Mouse (Mus musculus): Measurements from ENCODE around the gene Arhgdig.
"Not testable (repeated sequence)": the region's sequence is repeated elsewhere in the genome, so short reads cannot be mapped to it uniquely, and the experiment has no call there.

Arhgdig gene

DNA sequence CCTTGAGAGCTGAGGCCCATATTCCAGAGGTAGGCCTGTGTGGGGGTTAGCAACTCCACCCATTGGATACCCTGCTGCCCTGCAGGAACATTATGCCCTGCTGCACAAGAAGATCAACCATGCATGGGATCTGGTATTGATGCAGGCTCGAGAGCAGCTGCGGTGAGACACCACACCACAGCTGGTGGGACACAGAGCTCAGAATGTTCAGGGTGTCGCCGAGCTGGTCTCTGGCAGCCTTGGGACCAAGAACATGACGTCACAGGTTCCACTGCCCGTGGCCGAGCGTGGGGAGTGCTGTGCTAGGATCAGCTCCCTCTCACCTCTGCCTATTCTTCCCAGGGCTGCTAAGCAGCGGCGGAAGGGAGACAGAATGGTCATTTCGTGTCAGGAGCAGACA is 2.8 kb downstream of the Arhgdig start:
- no peak for DNase-seq (ENCODE audit: low spot score)

DNA sequence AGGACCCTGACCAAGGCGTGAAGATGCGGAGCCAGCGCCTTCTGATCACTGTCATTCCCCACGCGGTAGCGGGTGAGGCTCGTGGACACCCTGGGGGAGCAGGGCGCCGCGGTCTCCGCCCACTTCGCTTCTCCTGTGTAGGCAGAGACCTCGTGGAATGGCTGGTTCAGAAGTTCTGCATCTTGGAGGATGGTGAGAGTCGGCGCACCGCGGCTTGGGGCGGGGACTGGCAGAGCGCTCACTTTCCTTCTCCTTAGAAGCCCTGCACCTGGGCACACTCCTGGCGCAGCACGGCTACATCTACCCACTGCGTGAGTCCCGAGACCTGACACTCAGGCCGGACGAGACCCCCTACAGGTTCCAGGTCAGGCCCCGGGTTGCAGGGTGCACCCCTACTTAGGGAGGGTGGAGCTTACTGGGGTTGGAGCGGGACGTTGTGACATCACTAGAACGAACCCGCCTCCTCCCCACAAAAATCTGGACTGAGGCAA is 4.2 kb downstream of the Arhgdig start:
- no peak for DNase-seq (ENCODE audit: low spot score)

DNA sequence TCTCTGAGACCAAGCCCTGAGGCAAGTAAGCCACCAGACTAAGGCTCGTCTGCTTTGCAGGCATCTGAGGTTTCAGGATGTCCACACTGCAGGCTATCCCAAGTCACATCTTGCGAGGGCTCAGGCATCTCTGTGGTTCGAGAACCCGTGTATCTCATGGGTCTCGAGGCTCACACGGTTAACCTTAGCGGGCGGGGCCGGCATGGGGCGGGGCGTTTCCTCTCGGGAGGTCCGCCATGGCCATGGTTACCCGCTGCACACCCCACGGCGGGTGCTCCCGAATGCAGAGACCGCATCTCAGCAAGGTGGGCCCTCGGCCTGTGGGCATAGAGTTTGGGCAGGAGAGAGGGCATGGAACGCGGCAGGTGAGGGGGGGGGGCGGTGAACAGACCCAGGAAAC is 4.8 kb downstream of the Arhgdig start, which contains the start of gene Rgs11:
Rgs11 (plus strand) TSS at position 215 of the 400 bp plus-strand sequence.
- DNase-seq (ENCODE audit: low spot score) = no peak

- DNase-seq (ENCODE audit: low spot score) = no peak
These were observed 5.6 kb downstream of the Arhgdig start for GRCm38 (mm10) chr17:26201998-26202397.

DNA sequence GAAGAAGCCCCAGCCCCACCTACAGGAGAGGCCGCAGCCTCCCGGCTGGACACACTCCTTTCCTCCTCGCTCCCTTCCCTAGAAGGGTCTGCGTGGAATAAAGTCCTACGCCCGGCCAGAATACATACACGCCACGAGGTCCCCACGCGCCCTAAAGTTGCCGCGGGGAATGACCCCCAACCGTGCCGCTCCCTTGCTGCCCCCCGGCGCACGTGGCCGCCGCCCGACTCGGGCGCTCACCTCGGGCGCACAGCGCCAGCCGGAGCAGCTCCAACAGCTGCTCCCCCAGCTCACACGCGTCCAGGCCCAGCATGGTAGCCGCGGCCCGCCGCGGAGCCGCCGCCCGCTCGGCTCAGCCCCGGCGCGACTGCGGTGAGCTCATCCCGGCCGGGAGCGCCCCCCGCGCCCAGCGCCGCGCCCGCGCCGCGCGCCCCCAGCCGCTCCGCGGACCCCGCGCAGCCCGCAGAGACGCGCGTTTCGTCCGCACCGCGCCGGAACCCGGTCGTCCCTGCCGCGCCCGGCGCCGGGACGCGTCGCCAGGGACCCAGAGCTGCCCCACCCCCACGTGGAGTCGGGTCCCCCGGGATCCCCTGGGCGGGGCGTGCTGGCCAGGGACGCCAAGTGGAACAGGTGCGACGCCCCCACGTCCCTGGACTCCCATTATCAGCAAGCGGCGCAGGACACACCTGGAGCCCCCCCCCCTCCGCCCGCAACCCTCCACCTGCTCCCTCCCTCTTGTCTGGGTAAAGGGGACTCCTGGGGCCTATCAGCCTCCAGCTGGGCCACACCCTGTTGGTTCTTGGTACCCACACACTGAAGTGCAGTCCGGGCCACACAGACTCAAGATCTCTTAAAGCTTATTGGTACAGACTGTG is 6.5 kb downstream of the Arhgdig start:
- DNase-seq (ENCODE audit: low spot score) = no peak

DNA sequence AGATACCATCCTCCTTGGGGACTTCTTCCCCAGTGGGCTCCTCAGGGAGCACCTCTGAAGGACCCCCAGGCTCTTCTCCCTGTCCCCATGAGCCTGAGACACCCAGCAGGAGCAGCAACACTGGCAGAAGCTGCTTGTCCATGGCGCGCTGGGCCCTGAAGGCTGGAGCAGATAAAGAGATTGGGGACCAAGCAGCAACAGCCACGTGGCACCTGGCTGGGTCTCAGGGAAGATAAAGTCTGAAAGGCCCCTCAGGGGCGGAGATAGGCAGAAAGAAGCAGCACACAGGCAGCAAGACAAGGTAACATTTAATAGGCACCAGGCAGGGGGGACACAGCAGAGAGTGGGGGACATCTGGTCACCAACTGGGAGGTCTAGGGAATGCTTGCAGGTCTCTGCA is 8.7 kb downstream of the Arhgdig start, which contains the start of gene Pdia2:
Pdia2 (minus strand) TSS at position 196 of the 400 bp plus-strand sequence.
- DNase-seq (ENCODE audit: low spot score) = no peak

GRCm38 (mm10) chr17:26192481-26193190 is 14.9 kb downstream of the Arhgdig start:
- DNase-seq (ENCODE audit: low spot score) = no peak

GRCm38 (mm10) chr17:26191486-26191885 is 16.1 kb downstream of the Arhgdig start:
- DNase-seq (ENCODE audit: low spot score) = not testable (repeated sequence)

DNA sequence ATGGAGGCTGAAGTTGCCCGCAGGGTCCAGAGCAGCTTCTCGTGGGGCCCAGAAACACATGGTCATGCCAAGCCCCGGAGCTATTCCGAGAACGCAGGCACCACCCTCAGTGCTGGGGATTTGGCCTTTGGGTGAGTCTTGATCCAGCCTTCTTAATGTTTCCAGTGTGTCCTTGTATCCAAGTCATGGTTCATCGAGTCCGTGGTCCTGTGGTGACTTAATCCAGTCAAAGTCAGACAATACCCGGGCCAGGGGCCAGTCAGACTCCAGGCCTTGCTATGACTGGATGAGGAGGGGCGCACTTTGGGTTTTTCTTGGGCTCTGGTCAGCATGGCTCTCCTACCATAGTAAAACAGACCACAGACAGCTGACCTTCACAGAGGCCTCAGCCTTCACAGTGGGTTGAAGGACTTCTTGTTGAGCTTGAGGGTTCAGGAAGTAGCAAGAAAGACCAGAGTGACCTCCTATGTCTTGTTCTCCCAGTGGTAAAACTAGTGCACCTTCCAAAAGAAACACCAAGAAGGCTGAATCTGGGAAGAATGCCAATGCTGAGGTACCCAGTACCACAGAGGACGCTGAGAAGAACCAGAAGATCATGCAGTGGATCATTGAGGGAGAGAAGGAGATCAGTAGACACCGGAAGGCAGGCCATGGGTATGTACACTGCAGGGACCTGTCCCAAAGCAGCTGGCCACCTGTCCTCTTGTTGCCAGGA is 19.3 kb downstream of the Arhgdig start:
- no peak for DNase-seq (ENCODE audit: low spot score)

- no peak for DNase-seq (ENCODE audit: low spot score)
These were observed 20.0 kb downstream of the Arhgdig start for GRCm38 (mm10) chr17:26187592-26187991.

- DNase-seq (ENCODE audit: low spot score) = no peak
These were observed 26.4 kb downstream of the Arhgdig start for GRCm38 (mm10) chr17:26181179-26181578.

DNA sequence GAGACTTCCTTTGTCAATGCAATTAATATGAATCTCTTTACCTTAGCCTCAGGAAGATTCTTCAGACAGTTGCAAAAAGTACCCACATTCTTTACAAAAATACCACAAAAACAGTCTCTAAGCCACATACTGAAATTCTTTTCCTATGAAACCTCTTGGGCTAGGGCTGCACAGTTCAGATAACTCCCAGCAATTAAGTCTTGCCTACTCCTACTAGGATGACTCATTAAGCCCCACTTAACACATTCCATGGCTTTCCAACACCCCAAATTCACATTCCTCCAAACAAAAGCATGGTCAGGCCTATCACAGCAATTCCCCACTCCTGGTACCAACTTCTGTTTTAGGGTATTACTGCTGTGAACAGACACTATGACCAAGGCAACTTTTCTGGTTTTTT is 29.0 kb downstream of the Arhgdig start:
- DNase-seq (ENCODE audit: low spot score) = no peak

GRCm38 (mm10) chr17:26175248-26175647 is 32.3 kb downstream of the Arhgdig start:
- not testable (repeated sequence) for DNase-seq (ENCODE audit: low spot score)

DNA sequence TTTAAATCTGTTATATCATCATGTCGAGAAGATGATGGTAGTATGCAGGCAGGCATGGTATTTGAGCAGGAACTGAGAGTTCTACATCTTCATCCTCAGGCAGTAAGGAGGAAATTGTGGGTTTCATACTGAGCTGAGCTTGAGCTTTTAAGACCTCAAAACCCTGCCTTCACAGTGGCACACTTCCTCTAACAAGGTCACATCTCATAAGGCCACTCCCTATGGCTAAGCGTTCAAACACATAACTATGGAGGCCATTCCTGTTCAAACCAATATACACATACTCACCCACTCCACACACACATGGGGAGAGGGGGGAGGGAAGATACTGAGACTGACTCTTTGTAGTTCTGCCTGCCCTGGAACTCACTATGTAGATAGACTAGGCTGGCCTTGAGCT is 39.5 kb downstream of the Arhgdig start:
- no peak for DNase-seq (ENCODE audit: low spot score)

DNA sequence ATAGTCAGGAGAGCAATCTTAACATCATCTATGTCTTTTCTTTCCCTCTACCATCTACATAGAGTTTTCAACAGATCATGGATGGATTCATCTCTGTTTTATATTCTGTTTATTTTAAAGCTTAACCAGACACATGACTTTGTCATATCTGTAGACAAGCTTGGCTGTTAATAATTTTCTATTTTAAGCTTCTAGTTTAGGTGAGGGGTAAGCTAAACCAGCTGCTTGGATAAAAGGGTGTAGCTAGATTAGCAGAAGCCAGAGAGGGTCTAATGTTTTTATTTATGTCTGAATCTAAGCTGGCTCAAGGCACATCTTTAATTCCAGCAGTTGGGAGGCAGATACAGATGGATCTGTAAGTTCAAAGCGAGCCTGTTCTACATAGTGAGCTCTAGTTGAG is 44.9 kb downstream of the Arhgdig start:
- DNase-seq (ENCODE audit: low spot score) = no peak

DNA sequence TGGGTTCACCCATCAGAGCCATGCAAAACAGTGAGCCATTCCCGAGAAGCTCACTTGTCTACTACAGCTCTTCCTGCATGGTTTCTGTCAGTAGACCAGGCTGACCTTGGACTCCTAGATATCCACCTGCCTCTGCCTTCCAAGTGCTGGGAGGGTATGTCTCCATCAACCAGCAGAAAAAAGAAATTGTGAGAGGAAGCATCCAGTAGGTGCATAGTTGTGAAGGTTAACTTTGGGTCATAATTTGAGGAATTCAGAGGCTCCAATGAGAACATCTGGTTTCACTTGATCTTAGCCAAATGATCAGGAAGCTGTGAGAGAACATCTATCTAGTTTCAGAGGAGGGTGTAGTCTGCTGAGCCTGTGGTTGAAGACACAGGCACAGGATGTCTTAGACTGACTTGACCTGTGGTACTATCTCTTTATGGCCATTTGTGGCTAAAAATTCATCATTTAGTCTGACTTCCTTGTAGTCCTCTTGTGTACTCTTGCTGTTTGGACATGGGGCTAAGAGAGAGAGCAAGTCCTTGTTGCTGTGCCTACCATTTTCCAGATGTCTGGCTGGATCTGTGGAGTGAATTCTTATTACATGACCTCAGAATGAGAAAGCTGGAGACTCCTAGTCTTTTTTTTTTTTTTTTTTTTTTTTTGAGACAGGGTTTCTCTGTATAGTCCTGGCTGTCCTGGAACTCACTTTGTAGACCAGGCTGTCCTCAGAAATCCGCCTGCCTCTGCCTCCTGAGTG is 55.5 kb downstream of the Arhgdig start:
- DNase-seq (ENCODE audit: low spot score) = no peak
